Mouse (Mus musculus): ENCODE measurements at regions not wholly inside any gene's neighbourhood (a gene's known extent, or its start where the extent isn't known, plus 50 kb on each side); places are given as distances from the start of the nearest gene placed in this dataset.

- DNase-seq: no peak
These were observed 148.8 kb downstream of the Ccser2 start for GRCm38 (mm10) chr14:36819826-36820225.

DNA sequence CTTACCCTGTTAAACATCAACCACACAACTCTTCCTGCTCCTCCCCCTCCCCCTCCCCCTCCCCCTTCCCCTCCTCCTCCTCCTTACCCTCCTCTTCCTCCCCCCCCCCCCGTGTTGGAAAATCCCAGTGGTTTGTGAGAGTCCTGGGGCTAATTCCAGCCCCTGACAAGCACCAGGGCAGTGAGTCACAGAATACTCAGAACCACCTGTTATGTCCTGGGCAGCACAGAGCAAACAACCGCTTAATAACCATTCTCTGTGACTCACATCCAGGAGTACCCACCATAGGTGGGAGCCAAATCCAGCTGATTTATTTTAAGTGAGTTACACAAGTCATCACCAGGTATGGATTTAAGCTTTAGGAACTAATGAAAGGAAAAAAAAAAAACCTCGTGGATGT, 166.2 kb downstream of the Ccser2 start:
- DNase-seq: no peak

DNA sequence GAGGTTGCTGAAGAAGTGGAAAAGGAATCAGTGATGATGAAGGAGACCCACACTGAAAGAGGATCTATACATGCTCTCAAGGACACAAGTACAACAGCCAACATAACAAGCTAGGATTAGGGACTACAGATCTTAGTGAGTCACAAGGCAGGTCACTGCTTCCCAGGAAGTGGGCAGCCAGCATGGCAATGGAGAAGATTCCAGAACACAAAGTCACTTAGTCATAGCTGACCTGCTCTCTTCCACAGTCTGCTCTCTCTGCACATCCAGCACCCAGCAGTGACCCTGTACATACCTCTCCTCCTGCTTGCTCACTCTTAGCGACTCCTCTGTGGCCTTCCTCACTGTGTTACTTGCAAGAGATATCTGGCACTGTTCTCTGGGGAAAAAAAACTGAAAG, 168.8 kb downstream of the Ccser2 start:
- no peak for DNase-seq

DNA sequence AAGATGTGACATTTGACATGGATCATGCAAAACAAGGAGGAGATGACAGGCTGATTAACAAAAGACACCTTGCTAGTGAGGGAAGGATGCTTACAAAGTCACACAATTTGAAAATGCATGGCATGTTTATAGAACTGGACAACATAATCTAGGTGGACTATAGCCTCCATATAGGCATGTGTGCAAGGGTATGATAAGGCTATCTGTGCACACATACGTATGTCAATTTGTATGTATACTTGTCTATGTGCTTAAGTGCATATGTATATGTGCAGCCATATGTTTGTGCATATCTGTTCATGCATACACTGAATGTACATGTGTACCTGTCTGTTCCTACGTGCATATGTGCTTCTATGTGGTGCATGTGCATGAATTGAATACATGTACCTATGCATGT, 186.7 kb downstream of the Ccser2 start:
- DNase-seq: no peak

- DNase-seq: no peak
These were observed 189.6 kb downstream of the Ccser2 start for GRCm38 (mm10) chr14:36778956-36779355.

GRCm38 (mm10) chr14:36774349-36774748, 194.2 kb downstream of the Ccser2 start:
- DNase-seq: peak; percentile 9

- no peak for DNase-seq
These were observed 204.2 kb downstream of the Ccser2 start for GRCm38 (mm10) chr14:36764377-36764776.

- no peak for DNase-seq
These were observed 212.5 kb downstream of the Ccser2 start for GRCm38 (mm10) chr14:36756056-36756455.

- DNase-seq: no peak
These were observed 220.3 kb downstream of the Ccser2 start for GRCm38 (mm10) chr14:36748130-36748883.

- DNase-seq: no peak
These were observed 237.5 kb downstream of the Ccser2 start for GRCm38 (mm10) chr14:36731095-36731494.

GRCm38 (mm10) chr14:36726092-36726491, 242.5 kb downstream of the Ccser2 start:
- no peak for DNase-seq

- DNase-seq: no peak
These were observed 252.9 kb downstream of the Ccser2 start for GRCm38 (mm10) chr14:36715684-36716083.

GRCm38 (mm10) chr14:36696993-36697392, 271.6 kb downstream of the Ccser2 start:
- DNase-seq: no peak

- no peak for DNase-seq
These were observed 276.6 kb downstream of the Ccser2 start for GRCm38 (mm10) chr14:36691958-36692357.

- no peak for DNase-seq
These were observed 277.6 kb downstream of the Ccser2 start for GRCm38 (mm10) chr14:36691018-36691417.

DNA sequence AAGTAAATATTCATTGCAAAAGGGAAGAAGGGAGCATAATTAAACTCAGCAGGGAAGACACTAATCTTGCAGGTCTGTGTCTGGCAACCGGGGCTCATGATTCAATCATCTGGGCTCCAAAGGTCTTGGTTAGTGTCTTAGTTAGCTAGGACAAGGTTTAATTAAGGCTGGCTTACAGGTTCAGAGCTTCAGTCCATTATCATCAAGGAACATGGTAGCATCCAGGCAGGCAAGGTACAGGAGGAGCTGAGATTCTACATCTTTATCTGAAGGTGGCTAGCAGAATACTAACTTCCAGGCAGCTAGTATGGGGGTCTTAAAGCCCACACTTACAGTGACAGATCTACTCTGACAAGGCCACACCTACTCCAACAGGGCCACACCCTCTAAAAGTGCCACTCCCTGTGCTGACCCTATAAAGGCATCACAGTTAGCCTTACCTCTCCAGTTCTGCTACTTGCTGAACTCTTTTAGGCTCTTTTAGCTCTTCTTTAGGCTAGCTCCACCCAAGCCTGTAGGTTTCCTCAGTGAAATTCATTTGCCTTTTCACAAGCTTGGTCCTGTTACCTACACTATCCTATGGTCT, 309.8 kb downstream of the Ccser2 start:
- DNase-seq: no peak

- no peak for DNase-seq
These were observed 310.4 kb downstream of the Ccser2 start for GRCm38 (mm10) chr14:36658193-36658592.

- DNase-seq: peak; percentile 14
These were observed 315.5 kb downstream of the Ccser2 start for GRCm38 (mm10) chr14:36652982-36653557.

DNA sequence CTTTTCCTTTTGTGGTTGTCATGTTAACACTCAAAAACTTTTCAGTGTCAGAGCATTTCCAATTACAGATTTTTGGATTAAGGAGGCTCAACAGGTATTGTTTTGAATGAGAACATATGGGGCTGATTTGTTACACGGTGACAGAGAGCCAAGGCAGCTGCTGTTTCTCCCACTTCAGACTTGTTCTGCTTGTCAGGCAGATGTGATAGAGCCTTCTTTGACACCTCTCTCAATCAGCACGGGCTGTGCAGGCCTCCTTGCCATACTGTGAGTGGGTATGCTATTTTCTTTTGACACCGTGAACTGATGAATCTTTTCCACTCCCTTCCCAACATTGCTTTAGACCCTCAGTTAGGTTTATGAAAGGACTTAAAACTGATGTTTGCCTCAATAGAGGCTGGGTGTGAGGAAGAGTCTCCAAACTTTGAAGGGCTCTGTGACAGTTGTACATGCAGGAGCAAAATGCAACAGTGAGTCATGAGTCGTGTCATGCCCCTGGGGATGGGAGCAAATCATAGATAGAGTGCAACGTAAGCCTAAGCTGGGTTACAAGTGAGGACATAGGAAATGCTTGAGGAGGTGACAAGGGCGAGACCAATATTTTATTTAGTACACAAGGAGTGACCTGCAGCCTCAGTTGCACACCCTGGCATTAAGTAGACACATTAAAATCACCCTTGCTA, 317.4 kb downstream of the Ccser2 start:
- DNase-seq: no peak

DNA sequence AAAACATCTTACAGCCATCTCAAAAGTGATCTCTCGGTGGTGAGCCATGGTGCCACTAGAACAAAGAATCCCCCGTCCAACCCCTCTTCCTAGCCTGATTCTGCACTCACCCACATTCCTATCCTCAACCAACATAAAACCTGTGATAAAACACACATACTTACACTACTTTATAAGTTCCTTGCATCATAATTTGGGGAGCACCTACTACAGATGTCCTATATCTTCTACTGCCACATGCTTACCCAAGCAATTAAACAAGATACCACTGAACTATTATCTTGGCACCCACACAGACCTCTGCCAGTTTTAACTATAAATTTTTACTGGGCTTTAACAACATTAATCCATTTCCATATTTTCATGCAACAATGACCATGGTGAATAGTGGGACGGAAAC, 321.9 kb downstream of the Ccser2 start:
- DNase-seq: no peak

- DNase-seq: no peak
These were observed 322.3 kb downstream of the Ccser2 start for GRCm38 (mm10) chr14:36646237-36646636.

DNA sequence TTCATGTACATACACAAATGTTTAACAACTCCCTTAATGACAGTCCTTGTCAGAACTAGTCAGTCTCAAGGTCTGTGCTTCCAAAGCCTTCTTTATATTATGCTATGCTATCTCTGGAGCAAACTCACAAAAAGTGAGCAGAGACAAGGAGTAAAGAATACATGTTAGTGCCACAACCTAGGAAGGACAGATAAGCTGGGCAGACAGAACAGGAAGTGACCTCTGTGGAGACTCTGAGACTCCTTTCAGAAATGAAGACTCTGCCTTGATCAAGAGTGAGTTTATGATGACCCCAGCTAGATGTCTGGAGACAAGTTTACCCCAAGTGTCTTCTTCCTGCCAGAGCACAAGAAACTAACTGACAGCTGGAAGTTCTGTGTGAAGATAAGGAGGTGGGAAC, 343.8 kb downstream of the Ccser2 start:
- no peak for DNase-seq

- no peak for DNase-seq
These were observed 344.4 kb downstream of the Ccser2 start for GRCm38 (mm10) chr14:36624134-36624533.
